Mouse (Mus musculus): ENCODE measurements around the gene Tnrc6c. TPM values are rescaled to one million over a fixed set of nuclear protein-coding genes. Genes with fewer than 3 reads are reported as not detected.

Gene Tnrc6c
- polyA plus RNA-seq, 1 experiment from 2014 or later: 16.1 TPM

DNA sequence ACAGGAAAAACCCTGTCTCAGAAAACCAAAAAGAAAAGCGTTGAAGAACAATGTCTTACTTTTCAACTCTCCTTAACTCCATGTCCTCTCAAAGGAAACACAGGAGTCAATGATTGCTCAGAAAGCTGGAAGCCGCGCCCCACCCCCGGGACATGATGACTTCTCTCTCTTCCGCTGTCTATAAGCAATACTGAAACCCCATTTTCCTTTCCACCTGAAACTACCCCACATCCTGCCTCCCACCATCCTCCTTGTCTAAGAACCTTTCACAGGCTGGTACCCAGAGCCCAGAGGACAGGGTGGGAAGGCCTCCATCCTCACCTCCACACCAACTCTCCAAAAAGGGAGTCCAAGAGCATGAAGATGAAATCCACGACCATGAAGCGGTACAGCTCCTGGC lies 118.3 kb downstream of the Tnrc6c start:
- H3K36me3 ChIP-seq (ENCODE audit: control insufficient read depth, insufficient read depth, low read length): peaks cover 5% of the 10 kb centered on the region

DNA sequence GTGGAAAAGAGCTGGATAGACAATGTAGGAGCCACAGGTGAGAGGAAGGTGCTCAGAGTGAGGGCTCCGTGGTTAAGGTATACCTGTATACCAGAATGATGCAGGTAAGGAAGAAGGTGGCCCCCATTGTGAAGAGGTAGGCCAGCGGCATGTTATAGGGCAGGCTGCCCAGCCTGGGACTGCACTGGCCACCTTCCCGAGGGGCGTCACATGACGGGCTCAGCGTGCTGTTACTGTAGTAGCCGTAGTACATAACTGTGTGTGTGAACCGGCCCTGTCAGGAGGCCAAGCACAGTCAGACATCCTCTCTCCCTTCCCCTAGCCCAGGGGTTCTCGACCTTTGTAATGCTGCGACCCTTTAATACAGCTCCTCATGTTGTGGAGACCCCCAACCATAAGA lies 120.8 kb downstream of the Tnrc6c start:
- Histone ChIP-seq H3K9ac (ENCODE audit: low read length) (no peak overlapping the region), H3K4me3 (ENCODE audit: low read depth, low read length) (no peak overlapping the region), H3K36me3 (ENCODE audit: control insufficient read depth, insufficient read depth, low read length) (peaks cover 5% of the 10 kb centered on the region), H3K27ac (replicated peaks; ENCODE audit: low read depth, low read length) (no peak overlapping the region), H3K4me1 (ENCODE audit: control insufficient read depth, insufficient read depth, low read length) (peaks cover 12% of the 10 kb centered on the region), H3K4me2 (ENCODE audit: low read depth, severe bottlenecking) (no peak overlapping the region), H3K9me3 (ENCODE audit: control insufficient read depth, low read length) (no peaks in the 10 kb centered on the region), H3K27me3 (ENCODE audit: control insufficient read depth, insufficient read depth, low read length) (no peaks in the 10 kb centered on the region)
- 94% methylated on average over 10 of the region's 10 CpGs for WGBS
- ATAC-seq (ENCODE audit: insufficient number of reproducible peaks, low FRiP score, low TSS enrichment, low read depth) (no peak), DNase-seq (ENCODE audit: low spot score) (no peak)

More for the DNA sequence above, 118.3 kb downstream of the Tnrc6c start:
- Histone ChIP-seq H3K4me3 (ENCODE audit: low read depth, low read length) (no peak overlapping the region), H3K9ac (ENCODE audit: low read length) (no peak overlapping the region), H3K27ac (replicated peaks; ENCODE audit: low read depth, low read length) (no peak overlapping the region), H3K4me2 (ENCODE audit: low read depth, severe bottlenecking) (no peak overlapping the region), H3K4me1 (ENCODE audit: control insufficient read depth, insufficient read depth, low read length) (no peaks in the 10 kb centered on the region), H3K27me3 (ENCODE audit: control insufficient read depth, insufficient read depth, low read length) (no peaks in the 10 kb centered on the region), H3K9me3 (ENCODE audit: control insufficient read depth, low read length) (no peaks in the 10 kb centered on the region)
- ATAC-seq (ENCODE audit: insufficient number of reproducible peaks, low FRiP score, low TSS enrichment, low read depth) (no peak), DNase-seq (ENCODE audit: low spot score) (no peak)
- whole genome bisulfite sequencing: 96% methylated on average over 7 of the region's 7 CpGs

DNA sequence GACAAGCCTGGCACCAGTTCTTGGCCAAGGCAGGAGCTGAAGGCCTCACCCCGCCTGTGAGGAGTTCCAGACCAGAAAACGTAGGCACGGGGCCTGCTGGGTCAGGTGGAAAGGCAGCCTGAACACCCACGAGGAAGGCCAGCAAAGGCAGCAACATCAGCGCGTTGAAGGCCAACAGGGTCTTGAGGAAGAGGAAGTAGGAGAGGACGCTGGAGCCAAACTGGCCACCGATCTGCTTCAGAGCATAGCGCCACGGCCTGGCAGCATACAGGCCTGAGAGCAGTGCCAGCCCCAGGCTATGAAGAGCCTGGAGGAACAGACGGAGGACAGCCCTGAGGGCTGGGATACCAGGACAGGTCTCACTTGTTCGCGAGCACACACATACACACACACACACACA lies 121.5 kb downstream of the Tnrc6c start:
- no peak for DNase-seq (ENCODE audit: low spot score)
- Histone ChIP-seq H3K9me3 (ENCODE audit: control insufficient read depth, low read length) (no peaks in the 10 kb centered on the region), H3K36me3 (ENCODE audit: control insufficient read depth, insufficient read depth, low read length) (peaks cover 5% of the 10 kb centered on the region), H3K9ac (ENCODE audit: low read length) (no peak overlapping the region), H3K4me3 (ENCODE audit: low read depth, low read length) (no peak overlapping the region), H3K27me3 (ENCODE audit: control insufficient read depth, insufficient read depth, low read length) (no peaks in the 10 kb centered on the region), H3K4me1 (ENCODE audit: control insufficient read depth, insufficient read depth, low read length) (peaks cover 17% of the 10 kb centered on the region), H3K4me2 (ENCODE audit: low read depth, severe bottlenecking) (no peak overlapping the region), H3K27ac (replicated peaks; ENCODE audit: low read depth, low read length) (no peak overlapping the region)
- no peak for ATAC-seq (ENCODE audit: insufficient number of reproducible peaks, low FRiP score, low TSS enrichment, low read depth)
- WGBS: 92% methylated on average over 13 of the region's 13 CpGs

DNA sequence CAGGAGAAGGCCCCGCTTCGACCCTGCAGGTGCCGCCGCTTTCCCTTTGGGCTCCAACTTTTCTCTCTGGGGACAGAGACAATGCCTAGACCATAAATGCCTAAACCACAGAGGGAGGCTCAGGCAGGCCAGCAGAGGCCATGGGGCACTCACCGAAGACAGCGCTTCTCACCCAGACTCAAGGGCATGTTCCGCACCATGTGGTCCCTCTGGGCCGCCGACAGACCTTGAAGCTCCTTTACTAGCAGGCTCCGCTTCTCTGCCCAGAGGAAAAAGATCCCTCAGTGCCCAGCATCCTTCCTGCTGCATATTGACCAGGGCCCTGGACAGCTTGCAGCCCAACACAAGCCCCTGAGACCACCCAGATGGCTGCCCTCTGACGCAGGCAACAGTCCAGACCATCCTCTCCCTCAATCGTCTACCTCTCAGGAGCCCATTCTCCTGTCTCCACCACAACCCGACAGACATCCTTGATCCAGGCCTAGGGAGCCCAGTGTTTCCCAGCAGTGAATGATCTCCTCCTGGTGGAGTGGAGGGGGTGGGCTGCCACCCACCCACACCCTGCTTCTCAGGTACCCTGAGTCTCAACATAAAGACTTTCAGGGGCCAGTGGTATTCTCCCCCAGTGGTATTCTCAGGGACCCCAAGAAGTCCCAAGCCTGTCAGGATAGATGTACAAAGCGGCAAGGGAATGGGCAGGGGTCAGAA lies 122.2 kb downstream of the Tnrc6c start:
- Histone ChIP-seq H3K4me3 (ENCODE audit: low read depth, low read length) (no peak overlapping the region), H3K36me3 (ENCODE audit: control insufficient read depth, insufficient read depth, low read length) (peaks cover 5% of the 10 kb centered on the region), H3K27me3 (ENCODE audit: control insufficient read depth, insufficient read depth, low read length) (no peaks in the 10 kb centered on the region), H3K9ac (ENCODE audit: low read length) (no peak overlapping the region; the same call in 1 of the 2 replicates), H3K27ac (replicated peaks; ENCODE audit: low read depth, low read length) (no peak overlapping the region), H3K9me3 (ENCODE audit: control insufficient read depth, low read length) (no peaks in the 10 kb centered on the region), H3K4me1 (ENCODE audit: control insufficient read depth, insufficient read depth, low read length) (peaks cover 22% of the 10 kb centered on the region), H3K4me2 (ENCODE audit: low read depth, severe bottlenecking) (no peak overlapping the region)
- ATAC-seq (ENCODE audit: insufficient number of reproducible peaks, low FRiP score, low TSS enrichment, low read depth) (no peak), DNase-seq (ENCODE audit: low spot score) (no peak)
- 91% methylated on average over 14 of the region's 14 CpGs for WGBS

DNA sequence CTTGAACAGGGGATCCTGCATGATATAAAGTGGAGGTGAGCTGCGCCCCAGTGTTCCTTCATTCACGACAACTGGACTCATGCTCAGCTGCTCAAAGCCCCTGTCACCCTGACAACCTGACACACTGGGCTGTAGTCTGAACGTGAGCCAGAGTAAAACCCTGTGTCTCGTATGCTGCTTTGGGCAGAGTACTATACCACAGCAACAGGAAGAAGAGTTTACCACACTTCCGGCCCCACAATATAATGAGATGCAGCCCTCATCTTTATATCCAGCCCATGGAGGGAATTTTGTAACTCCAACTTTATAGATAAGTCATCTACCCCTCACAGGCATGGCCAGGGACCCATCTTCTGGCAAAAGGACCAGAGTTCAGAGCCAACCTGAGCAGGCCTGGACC lies 123.0 kb downstream of the Tnrc6c start:
- Histone ChIP-seq H3K9me3 (ENCODE audit: control insufficient read depth, low read length) (no peaks in the 10 kb centered on the region), H3K36me3 (ENCODE audit: control insufficient read depth, insufficient read depth, low read length) (peaks cover 5% of the 10 kb centered on the region), H3K4me3 (ENCODE audit: low read depth, low read length) (no peak overlapping the region), H3K27me3 (ENCODE audit: control insufficient read depth, insufficient read depth, low read length) (peaks cover 2% of the 10 kb centered on the region; the same call in 1 of the 2 replicates), H3K4me1 (ENCODE audit: control insufficient read depth, insufficient read depth, low read length) (peaks cover 25% of the 10 kb centered on the region), H3K9ac (ENCODE audit: low read length) (no peak overlapping the region), H3K27ac (replicated peaks; ENCODE audit: low read depth, low read length) (no peak overlapping the region), H3K4me2 (ENCODE audit: low read depth, severe bottlenecking) (no peak overlapping the region)
- ATAC-seq (ENCODE audit: insufficient number of reproducible peaks, low FRiP score, low TSS enrichment, low read depth): no peak
- no peak for DNase-seq (ENCODE audit: low spot score)
- WGBS: 90% methylated on average over 5 of the region's 5 CpGs

DNA sequence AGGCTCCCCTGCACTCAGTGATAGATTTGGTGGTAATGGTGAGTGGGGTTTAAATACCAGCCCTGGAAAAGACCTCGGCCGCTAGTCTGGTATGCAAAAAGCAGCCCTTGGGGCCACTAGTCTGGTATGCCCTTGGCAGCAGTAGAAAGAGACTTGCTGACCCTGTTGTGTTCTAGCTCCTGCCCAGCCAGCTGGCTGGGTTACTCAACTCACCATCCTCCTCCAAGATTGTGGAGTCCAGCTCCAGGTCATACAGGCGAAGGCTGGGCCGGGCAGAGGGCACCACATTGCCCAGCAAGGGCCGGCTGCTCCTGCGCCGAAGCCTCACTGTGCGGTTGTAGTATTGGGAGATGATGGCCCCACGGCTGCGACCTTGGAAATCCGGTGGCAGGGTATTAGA lies 123.9 kb downstream of the Tnrc6c start:
- no peak for DNase-seq (ENCODE audit: low spot score)
- 97% methylated on average over 11 of the region's 11 CpGs for WGBS
- Histone ChIP-seq H3K4me3 (ENCODE audit: low read depth, low read length) (no peak overlapping the region), H3K9ac (ENCODE audit: low read length) (no peak overlapping the region), H3K9me3 (ENCODE audit: control insufficient read depth, low read length) (no peaks in the 10 kb centered on the region), H3K4me2 (ENCODE audit: low read depth, severe bottlenecking) (no peak overlapping the region), H3K4me1 (ENCODE audit: control insufficient read depth, insufficient read depth, low read length) (peaks cover 25% of the 10 kb centered on the region), H3K27ac (replicated peaks; ENCODE audit: low read depth, low read length) (no peak overlapping the region), H3K27me3 (ENCODE audit: control insufficient read depth, insufficient read depth, low read length) (peaks cover 2% of the 10 kb centered on the region; the same call in 1 of the 2 replicates), H3K36me3 (ENCODE audit: control insufficient read depth, insufficient read depth, low read length) (peaks cover 5% of the 10 kb centered on the region)
- no peak for ATAC-seq (ENCODE audit: insufficient number of reproducible peaks, low FRiP score, low TSS enrichment, low read depth)

DNA sequence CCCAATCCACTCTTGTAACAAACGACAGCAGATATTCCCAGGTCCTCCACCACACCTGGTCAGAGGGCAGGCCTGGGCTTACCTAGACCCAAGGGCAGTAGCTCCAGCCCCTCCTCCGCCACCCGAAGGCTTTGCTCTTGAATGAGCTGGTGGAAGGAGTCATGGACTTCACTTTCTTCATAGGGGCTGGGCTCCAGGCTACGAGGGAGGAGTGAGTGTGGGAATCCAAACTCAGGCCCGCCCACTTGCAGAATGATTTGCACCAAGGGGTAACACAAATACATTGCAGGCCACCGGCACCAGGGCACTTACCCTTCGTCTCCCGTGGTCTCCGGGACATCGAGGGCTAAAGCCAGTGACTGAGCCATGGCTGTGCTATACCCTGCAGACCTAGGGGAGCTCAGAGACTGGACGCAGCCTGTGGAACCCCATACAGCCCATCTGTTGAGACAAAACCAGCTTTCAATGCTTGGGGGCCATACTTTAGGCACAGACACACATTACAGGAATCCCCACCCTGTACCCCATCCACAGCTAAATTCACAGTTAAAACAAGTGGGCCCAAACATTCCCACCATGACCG lies 124.9 kb downstream of the Tnrc6c start:
- ATAC-seq (ENCODE audit: insufficient number of reproducible peaks, low FRiP score, low TSS enrichment, low read depth) (no peak), DNase-seq (ENCODE audit: low spot score) (peak; percentile 45)
- peaks cover 3% of the 10 kb centered on the region; the same call in 1 of the 2 replicates for H3K36me3 ChIP-seq (ENCODE audit: control insufficient read depth, insufficient read depth, low read length)
- H3K9ac ChIP-seq (ENCODE audit: low read length): peak overlapping the region; percentile 1; the same call in 1 of the 2 replicates
- peaks cover 2% of the 10 kb centered on the region; the same call in 1 of the 2 replicates for H3K27me3 ChIP-seq (ENCODE audit: control insufficient read depth, insufficient read depth, low read length)
- 56% methylated on average over 12 of the region's 12 CpGs for WGBS
- H3K4me3 ChIP-seq (ENCODE audit: low read depth, low read length): peak overlapping the region; percentile 5; the same call in 1 of the 2 replicates
- peak overlapping the region; percentile 99 for H3K4me2 ChIP-seq (ENCODE audit: low read depth, severe bottlenecking)
- H3K27ac ChIP-seq (replicated peaks; ENCODE audit: low read depth, low read length): peak overlapping the region; percentile 63
- H3K4me1 ChIP-seq (ENCODE audit: control insufficient read depth, insufficient read depth, low read length): peaks cover 27% of the 10 kb centered on the region
- no peaks in the 10 kb centered on the region for H3K9me3 ChIP-seq (ENCODE audit: control insufficient read depth, low read length)

DNA sequence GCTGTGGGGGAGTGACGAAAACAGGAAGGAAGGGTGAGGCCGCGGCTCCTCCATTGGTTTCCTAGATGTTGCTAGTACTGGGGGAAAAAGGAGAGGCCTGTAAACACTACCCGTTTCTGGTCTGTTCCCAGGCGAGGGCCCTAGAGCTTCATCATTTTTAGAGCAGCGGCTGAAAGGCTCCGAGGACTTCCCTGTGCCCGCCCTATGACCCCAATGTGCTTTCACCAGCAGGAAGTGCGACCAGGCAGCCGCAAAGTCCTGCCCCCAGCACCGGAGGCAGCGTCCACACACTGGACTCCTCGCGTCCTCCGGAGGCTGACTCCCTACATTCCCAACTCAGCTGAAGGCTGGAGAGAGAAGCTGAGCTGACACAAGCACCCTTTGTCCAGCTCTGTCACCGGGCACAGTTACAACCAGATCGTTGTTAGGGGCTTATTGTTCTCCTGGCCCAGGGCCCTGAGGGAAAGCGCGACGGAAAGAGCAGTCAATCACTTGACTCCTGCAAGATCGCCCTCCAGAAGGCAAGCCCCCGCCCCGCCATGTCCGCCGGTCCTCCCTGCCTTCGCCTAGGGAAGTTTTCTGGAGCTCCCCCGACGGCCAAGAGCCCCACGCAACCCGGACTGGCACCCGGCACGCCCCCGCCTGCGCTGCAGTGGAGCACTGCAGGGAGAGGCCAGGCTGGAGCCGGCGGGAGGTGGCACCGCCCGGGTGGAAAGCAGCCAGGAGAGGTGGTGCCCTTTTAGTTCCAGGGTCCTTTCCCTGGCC lies 125.5 kb downstream of the Tnrc6c start:
- Histone ChIP-seq H3K4me2 (ENCODE audit: low read depth, severe bottlenecking) (peak overlapping the region; percentile 99), H3K36me3 (ENCODE audit: control insufficient read depth, insufficient read depth, low read length) (peaks cover 3% of the 10 kb centered on the region; the same call in 1 of the 2 replicates), H3K9me3 (ENCODE audit: control insufficient read depth, low read length) (no peaks in the 10 kb centered on the region), H3K27me3 (ENCODE audit: control insufficient read depth, insufficient read depth, low read length) (peaks cover 2% of the 10 kb centered on the region; the same call in 1 of the 2 replicates), H3K27ac (replicated peaks; ENCODE audit: low read depth, low read length) (peak overlapping the region; percentile 63), H3K4me3 (ENCODE audit: low read depth, low read length) (peak overlapping the region; percentile 43), H3K4me1 (ENCODE audit: control insufficient read depth, insufficient read depth, low read length) (peaks cover 27% of the 10 kb centered on the region), H3K9ac (ENCODE audit: low read length) (peak overlapping the region; percentile 63)
- ATAC-seq (ENCODE audit: insufficient number of reproducible peaks, low FRiP score, low TSS enrichment, low read depth) (peak; percentile 16; the same call in 1 of the 2 replicates), DNase-seq (ENCODE audit: low spot score) (peak; percentile 79)
- 4% methylated on average over 38 of the region's 38 CpGs for WGBS
